Mouse (Mus musculus) lung, embryonic 15.5 days (tissue): ENCODE data around the gene Atp6v0a4. TPM values are rescaled to one million over a fixed set of nuclear protein-coding genes. Genes with fewer than 3 reads are reported as not detected.

Source experiments
- ATAC-seq: fragments of 200-750 bp; cut with Nextera tagmentation; 2 replicates; pipeline ENCODE4 v1.8.0; 2017; ENCODE audit warnings: moderate number of reproducible peaks, borderline replicate concordance; ENCODE audit not compliant: low FRiP score, low TSS enrichment; ENCODE audit errors: extremely low read depth
- H3K27ac ChIP-seq: fragments of 300-500 bp; sonication (generic); 2 replicates; pipeline ENCODE4 v1.5.1; 2015; ENCODE audit warnings: moderate library complexity, mild to moderate bottlenecking, inconsistent platforms
- H3K27me3 ChIP-seq: fragments of 300-500 bp; sonication (generic); 2 replicates; pipeline ENCODE4 v1.6.1; 2015; ENCODE audit warnings: inconsistent platforms
- H3K36me3 ChIP-seq: fragments of 300-500 bp; sonication (generic); 2 replicates; pipeline ENCODE4 v1.6.1; 2015; ENCODE audit warnings: inconsistent platforms
- H3K4me1 ChIP-seq: fragments of 300-500 bp; sonication (generic); 2 replicates; pipeline ENCODE4 v1.6.1; 2015; ENCODE audit warnings: inconsistent platforms
- H3K4me2 ChIP-seq: fragments of 300-500 bp; sonication (generic); 2 replicates; pipeline ENCODE4 v1.6.1; 2015; ENCODE audit warnings: inconsistent platforms, mild to moderate bottlenecking, moderate library complexity
- H3K4me3 ChIP-seq: fragments of 300-500 bp; sonication (generic); 2 replicates; pipeline ENCODE4 v1.5.1; 2015; ENCODE audit warnings: mild to moderate bottlenecking, inconsistent platforms
- H3K9ac ChIP-seq: fragments of 300-500 bp; sonication (generic); 2 replicates; pipeline ENCODE4 v1.6.1; 2015; ENCODE audit warnings: inconsistent platforms
- H3K9me3 ChIP-seq: fragments of 300-500 bp; sonication (generic); 2 replicates; pipeline ENCODE4 v1.6.1; 2016; ENCODE audit warnings: inconsistent platforms
- WGBS: fragments of 180-500 bp; shearing (Covaris S2); methylation state at CpG from one replicate; pipeline ENCODE4 v1.1.7; 2015; 5-methylcytosine and 5-hydroxymethylcytosine counted together
- polyA plus RNA-seq: library from polyadenylated mRNA; unstranded; fragments of >200 nt; fragmentation: Nextera tagmentation; extraction: Ambion mirVana; gene quantifications from 2 replicates; pipeline ENCODE4 v1.2.1, GENCODE M21; 2015

Gene Atp6v0a4
- polyA plus RNA-seq, 1 experiment from 2014 or later, result 5.9 TPM

DNA sequence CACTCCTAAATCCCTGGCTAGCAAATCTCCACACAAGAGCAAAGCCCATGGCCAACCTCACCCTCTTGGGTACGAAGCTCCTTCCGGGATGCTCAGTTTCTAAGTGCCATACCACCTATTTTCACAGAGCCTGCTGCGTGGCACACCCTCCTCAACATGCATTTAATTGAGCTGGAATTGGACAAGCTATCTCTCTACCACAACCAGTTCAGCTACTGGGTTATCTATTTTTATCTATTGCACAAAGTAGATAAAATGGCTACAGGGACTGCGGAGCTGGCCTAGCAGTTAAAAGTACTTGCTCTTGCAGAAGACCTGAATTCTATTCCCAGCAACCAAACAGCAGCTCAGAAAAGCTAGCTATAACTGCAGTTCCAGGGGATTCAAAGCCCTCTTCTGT lies 53.1 kb downstream of the Atp6v0a4 start:
- 87% methylated on average over 4 of the region's 4 CpGs for WGBS
- no peak for ATAC-seq
- no peaks in the 10 kb centered on the region for H3K27me3 ChIP-seq

DNA sequence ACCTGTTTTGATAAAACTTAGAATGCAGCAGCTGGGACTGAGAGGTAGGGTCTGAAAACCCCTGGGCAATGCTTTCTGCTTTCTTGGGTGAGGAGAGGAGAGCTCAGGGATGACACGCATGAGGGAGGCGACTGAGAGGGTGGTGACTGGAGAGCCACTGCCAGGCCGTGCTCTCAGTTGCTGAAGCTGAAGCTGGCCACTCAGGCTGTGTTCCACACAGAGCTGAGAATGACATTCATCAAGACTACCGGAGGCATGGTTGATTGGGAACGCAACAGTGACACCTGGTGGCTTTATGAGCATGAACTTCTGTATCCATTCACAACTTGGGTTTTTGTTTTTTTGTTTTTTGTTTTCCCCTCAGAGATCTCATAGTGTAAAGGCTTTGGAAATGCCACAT lies 58.2 kb downstream of the Atp6v0a4 start:
- H3K4me1 ChIP-seq, result no peaks in the 10 kb centered on the region
- H3K4me3 ChIP-seq, result no peak overlapping the region
- peak; percentile 69; the same call in 1 of the 2 replicates for ATAC-seq
- under 1% methylated on average over 5 of the region's 5 CpGs for WGBS
- H3K27ac ChIP-seq, result no peak overlapping the region
- H3K4me2 ChIP-seq, result no peak overlapping the region
- no peaks in the 10 kb centered on the region for H3K36me3 ChIP-seq
- H3K27me3 ChIP-seq, result no peaks in the 10 kb centered on the region
- H3K9me3 ChIP-seq, result no peaks in the 10 kb centered on the region
- H3K9ac ChIP-seq, result no peak overlapping the region

More for the DNA sequence above, 53.1 kb downstream of the Atp6v0a4 start:
- no peaks in the 10 kb centered on the region for H3K9me3 ChIP-seq
- H3K4me1 ChIP-seq, result no peaks in the 10 kb centered on the region
- no peak overlapping the region for H3K9ac ChIP-seq
- H3K27ac ChIP-seq, result no peak overlapping the region
- no peaks in the 10 kb centered on the region for H3K36me3 ChIP-seq
- H3K4me3 ChIP-seq, result no peak overlapping the region
- H3K4me2 ChIP-seq, result no peak overlapping the region

DNA sequence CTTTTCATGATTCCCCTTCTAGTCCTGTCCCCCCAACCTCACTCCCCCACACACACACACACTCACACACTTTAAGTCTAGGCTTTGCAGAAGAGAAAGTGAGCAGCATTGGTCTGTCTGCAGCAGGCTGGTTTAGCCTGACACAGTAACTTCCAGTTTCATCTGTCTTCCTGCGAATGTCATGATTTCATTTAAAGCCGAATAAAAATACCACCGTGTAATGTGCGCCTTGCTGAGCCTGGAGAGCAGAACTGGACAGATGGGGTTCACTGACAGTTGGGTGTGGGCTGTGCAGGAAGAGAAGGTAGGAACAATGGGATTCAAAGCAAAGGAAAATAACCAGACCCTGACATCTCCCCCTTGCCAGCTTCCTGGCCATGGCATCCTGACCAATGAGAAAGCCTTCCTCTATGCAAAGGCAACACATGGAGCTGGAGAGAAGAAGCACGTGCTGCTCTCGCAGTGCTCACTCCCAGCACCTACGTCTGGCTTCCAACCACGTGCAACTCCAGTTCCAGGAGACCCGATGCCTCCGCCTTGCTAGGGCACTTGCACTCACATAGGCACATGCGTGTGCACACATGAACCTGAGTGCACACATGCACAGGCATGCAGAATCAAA lies 58.8 kb downstream of the Atp6v0a4 start:
- 68% methylated on average over 11 of the region's 11 CpGs for WGBS
- no peaks in the 10 kb centered on the region for H3K4me1 ChIP-seq
- no peak overlapping the region for H3K4me3 ChIP-seq
- no peak overlapping the region for H3K9ac ChIP-seq
- no peaks in the 10 kb centered on the region for H3K36me3 ChIP-seq
- H3K27ac ChIP-seq, result no peak overlapping the region
- no peaks in the 10 kb centered on the region for H3K9me3 ChIP-seq
- no peak overlapping the region for H3K4me2 ChIP-seq
- no peaks in the 10 kb centered on the region for H3K27me3 ChIP-seq
- no peak for ATAC-seq

DNA sequence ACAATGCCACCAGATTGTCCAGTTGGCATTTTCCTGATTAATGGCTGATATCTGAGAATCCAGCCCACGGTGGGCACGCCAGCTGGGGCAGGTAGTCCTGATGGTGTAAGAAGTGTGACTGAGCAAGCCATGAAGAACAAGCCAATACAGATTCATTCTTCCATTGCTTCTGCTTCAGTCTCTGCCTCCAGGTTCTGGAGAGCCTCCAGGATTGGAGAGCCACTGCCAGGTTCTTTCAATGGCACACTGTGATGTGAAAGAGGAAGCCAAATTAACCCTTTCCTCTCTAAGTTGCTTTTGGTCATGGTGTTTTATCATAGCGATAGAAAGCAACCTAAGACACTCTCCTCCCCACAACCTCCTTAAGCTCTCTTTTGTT lies 59.3 kb downstream of the Atp6v0a4 start:
- Histone ChIP-seq H3K4me1 (no peaks in the 10 kb centered on the region), H3K9me3 (no peaks in the 10 kb centered on the region), H3K4me2 (no peak overlapping the region), H3K36me3 (no peaks in the 10 kb centered on the region), H3K9ac (no peak overlapping the region), H3K4me3 (no peak overlapping the region), H3K27me3 (no peaks in the 10 kb centered on the region), H3K27ac (no peak overlapping the region)
- no peak for ATAC-seq
- WGBS, result 70% methylated on average over 3 of the region's 3 CpGs

DNA sequence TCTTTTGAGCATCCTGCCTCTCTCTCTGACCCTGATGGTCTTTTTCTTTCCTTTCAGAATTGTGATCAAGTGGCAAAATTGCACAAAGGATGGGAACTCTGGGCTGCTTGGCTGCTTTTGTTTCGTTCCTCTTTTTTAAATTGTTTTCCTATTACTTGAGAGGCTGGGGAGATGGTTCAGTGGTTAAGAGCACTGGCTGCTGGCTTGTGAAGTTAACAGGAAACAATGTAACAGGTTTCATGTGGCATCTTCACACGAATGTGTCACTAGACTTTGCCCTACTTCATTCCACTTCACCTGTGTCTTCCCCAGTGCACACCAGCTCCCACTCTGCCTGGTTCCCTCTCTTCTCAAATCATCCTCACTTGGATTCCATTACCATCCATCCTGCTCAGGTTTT lies 59.8 kb downstream of the Atp6v0a4 start:
- Histone ChIP-seq H3K36me3 (no peaks in the 10 kb centered on the region), H3K27ac (no peak overlapping the region), H3K9ac (no peak overlapping the region), H3K27me3 (no peaks in the 10 kb centered on the region), H3K4me3 (no peak overlapping the region), H3K4me1 (no peaks in the 10 kb centered on the region), H3K9me3 (no peaks in the 10 kb centered on the region), H3K4me2 (no peak overlapping the region)
- ATAC-seq, result no peak
- 74% methylated on average over 2 of the region's 2 CpGs for WGBS

DNA sequence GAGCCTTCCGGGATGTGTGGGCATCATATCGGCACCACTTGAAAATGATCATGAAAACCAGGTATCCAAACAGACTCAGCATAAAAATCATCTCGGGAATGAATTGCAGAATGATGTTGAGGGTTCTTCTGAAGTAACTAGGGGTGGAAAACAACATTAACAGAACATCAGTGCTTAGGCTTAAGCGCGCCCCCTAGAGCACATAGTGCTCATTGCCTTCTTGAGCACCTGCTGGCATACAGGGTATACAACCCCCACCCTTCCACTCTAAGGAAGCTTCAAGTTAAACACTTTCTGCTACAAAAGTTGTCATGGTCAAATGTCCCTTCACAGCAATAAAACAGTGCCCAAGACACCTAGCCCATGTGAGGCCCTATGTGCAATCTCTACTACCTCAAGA lies 65.6 kb downstream of the Atp6v0a4 start:
- Histone ChIP-seq H3K9ac (no peak overlapping the region), H3K36me3 (no peaks in the 10 kb centered on the region), H3K27me3 (no peaks in the 10 kb centered on the region), H3K4me3 (no peak overlapping the region), H3K4me2 (no peak overlapping the region), H3K4me1 (no peaks in the 10 kb centered on the region), H3K9me3 (no peaks in the 10 kb centered on the region), H3K27ac (no peak overlapping the region)
- no peak for ATAC-seq
- WGBS, result 61% methylated on average over 5 of the region's 5 CpGs

DNA sequence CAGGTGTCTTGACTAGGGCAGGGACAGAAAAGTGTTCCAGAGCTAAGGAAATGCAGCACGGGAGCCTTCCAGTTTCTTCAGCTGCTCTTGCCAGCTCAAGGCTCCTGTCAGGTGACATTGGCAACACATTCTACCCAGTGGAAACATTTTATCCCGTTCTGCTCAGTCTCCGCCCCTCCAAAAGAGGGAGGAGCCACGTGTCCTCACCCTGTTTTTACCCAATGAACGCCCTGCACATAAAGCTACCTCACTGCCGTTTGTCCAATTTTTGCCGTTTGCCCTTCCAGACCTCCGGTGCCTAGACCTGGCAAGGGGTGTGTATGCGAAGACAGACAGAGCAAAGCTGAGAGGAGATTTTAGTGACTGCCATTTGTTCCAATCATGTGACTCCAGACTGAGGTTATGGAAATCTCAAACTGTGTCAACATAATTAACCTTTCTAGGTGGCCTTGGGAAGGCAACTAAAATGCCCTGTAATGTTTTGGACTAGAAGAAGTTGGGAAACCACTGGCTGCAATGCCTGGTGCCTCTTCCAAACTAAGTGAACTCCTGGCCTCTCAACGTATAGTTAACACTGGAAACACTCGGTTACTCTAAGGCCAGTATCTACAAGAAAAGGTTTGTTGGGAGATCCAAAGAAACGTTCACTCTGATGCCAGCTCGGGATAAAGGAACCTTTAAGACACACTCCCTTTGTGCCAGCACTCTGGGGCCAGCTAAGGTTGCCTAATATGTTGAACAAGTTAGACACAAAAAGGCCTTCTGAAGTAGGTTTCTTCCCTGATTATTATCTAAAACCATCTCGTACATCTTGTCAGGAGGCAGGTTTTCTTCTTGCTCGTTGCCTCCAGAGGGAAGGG lies 68.7 kb downstream of the Atp6v0a4 start:
- Histone ChIP-seq H3K9me3 (no peaks in the 10 kb centered on the region), H3K36me3 (no peaks in the 10 kb centered on the region), H3K4me2 (no peak overlapping the region), H3K27ac (no peak overlapping the region), H3K4me1 (no peaks in the 10 kb centered on the region), H3K4me3 (no peak overlapping the region), H3K9ac (no peak overlapping the region), H3K27me3 (no peaks in the 10 kb centered on the region)
- no peak for ATAC-seq
- 72% methylated on average over 15 of the region's 15 CpGs for WGBS

DNA sequence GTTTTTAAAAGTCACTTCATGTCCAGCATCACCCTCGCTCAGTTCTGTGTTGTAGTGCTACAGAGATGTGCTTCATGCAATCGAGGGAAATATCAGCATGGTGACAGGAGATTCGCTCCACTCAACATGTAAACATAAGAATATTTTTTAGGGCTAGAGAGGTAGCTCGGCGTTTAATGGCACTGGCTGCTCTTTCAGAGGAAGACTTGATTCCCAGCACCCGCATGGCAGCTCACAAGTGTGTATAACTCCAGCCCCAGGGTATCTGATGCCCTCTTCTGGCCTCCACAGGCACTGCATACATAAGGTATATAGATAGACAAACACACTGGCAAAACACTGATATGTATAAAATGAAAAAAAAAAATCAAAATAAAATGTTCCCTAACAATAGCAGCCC lies 74.8 kb downstream of the Atp6v0a4 start:
- H3K4me3 ChIP-seq, result no peak overlapping the region
- H3K9me3 ChIP-seq, result no peaks in the 10 kb centered on the region
- no peak overlapping the region for H3K27ac ChIP-seq
- no peaks in the 10 kb centered on the region for H3K36me3 ChIP-seq
- no peak overlapping the region for H3K4me2 ChIP-seq
- 71% methylated on average over 6 of the region's 6 CpGs for WGBS
- no peaks in the 10 kb centered on the region for H3K27me3 ChIP-seq
- H3K4me1 ChIP-seq, result peaks cover 6% of the 10 kb centered on the region
- no peak overlapping the region for H3K9ac ChIP-seq
- no peak for ATAC-seq

DNA sequence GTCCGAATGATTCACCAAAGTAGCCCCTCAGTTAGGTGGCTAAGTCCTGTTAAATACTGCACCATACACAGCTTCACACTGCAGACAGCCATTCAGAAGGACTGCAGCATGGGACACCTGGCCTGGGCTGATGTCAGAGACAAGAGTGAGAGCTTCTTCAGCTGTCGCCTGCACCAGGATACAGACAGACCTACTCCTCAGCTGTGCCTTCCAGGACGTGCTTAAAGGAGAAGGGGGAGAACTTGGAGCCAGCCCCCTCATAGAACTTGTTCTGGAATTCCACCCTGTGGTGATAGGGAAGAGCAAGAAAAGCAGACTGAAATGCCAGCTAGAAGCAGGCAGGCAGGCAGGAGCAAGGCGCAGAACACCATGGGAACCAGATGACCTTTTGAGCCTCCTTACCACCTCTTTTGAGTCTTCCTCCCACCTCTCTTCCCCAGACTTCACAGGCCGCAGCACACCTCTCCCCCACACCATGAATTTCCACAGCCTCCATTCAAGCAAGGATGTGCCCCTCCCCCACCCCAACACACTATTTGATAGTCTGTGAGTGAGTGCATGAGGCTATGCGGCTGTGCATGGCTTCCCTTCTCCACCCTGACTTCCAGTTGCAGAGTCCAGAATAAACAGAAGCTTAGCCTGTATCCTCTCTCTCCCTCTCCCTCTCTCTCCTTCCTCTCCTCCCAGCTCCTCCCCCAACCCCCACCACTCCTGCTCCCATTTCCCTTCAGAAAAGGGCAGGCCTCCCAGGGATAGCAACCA lies 75.4 kb downstream of the Atp6v0a4 start:
- Histone ChIP-seq H3K27me3 (no peaks in the 10 kb centered on the region), H3K4me3 (no peak overlapping the region), H3K36me3 (no peaks in the 10 kb centered on the region), H3K9me3 (no peaks in the 10 kb centered on the region), H3K4me2 (no peak overlapping the region), H3K4me1 (peaks cover 6% of the 10 kb centered on the region), H3K9ac (no peak overlapping the region), H3K27ac (peak overlapping the region; percentile 48; the same call in 1 of the 2 replicates)
- 28% methylated on average over 6 of the region's 6 CpGs for WGBS
- ATAC-seq, result peak; percentile 65; the same call in 1 of the 2 replicates

DNA sequence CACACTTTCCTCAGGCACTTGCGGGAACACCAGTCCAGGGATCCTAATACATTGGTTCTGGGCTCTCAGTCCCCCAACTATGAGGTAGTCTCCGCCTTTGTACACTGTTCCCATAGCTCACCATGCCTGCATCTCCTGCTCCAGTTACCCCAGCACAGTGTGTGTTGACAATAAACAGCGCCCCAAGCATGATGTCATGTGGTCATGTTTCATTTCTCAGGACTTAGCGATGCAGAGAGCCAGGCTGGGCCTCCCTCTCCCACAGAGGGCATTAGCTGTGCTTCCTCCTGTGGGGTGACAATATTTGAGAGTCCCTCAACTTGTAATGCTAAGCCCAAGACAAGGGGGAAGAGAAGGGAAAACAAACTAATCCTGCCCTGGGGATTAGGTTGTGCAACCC lies 76.4 kb downstream of the Atp6v0a4 start:
- no peak overlapping the region for H3K4me2 ChIP-seq
- no peaks in the 10 kb centered on the region for H3K9me3 ChIP-seq
- no peak for ATAC-seq
- H3K4me3 ChIP-seq, result no peak overlapping the region
- WGBS, result 82% methylated on average over 4 of the region's 4 CpGs
- no peak overlapping the region for H3K27ac ChIP-seq
- H3K4me1 ChIP-seq, result peaks cover 6% of the 10 kb centered on the region
- H3K36me3 ChIP-seq, result no peaks in the 10 kb centered on the region
- no peaks in the 10 kb centered on the region for H3K27me3 ChIP-seq
- H3K9ac ChIP-seq, result no peak overlapping the region

DNA sequence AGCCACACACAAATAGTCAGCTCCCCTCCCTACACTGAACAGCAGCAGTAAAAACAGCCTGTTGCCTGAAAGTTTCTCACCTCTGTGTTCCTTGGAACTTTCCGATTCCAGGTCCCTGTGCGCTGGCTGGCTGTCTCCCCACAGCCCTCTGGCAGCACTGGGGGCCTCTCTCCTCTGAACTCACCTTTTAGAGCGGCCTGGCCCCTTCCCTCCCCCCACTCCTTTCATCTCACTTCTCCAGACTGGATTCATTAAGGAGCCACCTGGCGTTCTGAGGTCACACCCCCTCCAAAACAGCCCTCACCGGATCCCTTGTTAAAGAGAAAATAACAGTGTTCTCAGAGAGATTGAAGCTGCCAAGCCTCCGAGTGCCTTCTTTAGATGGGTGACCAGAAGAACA lies 77.5 kb downstream of the Atp6v0a4 start, which contains the start of gene Svopl:
Gene Svopl (minus strand): TSS at position 159 of the 400 bp plus-strand sequence.
- H3K4me1 ChIP-seq, result peaks cover 6% of the 10 kb centered on the region
- ATAC-seq, result no peak
- H3K9me3 ChIP-seq, result no peaks in the 10 kb centered on the region
- H3K4me2 ChIP-seq, result no peak within 1 kb of the TSS
- 34% methylated on average over 6 of the region's 6 CpGs for WGBS
- H3K27me3 ChIP-seq, result no peaks in the 10 kb centered on the region
- H3K9ac ChIP-seq, result no peak within 1 kb of the TSS
- H3K4me3 ChIP-seq, result no peak within 1 kb of the TSS
- H3K36me3 ChIP-seq, result no peaks in the 10 kb centered on the region
- H3K27ac ChIP-seq, result no peak within 1 kb of the TSS
